Mouse (Mus musculus): ENCODE data around the gene Obscn.

GRCm38 (mm10) chr11:59085200-59085599 lies 51.0 kb downstream of the Obscn start:
- TF ChIP-seq CTCF (IDR thresholded peaks at IDR 0.05), result no peak
- TF ChIP-seq EP300 (IDR thresholded peaks at IDR 0.05), result no peak
